Mouse (Mus musculus) NIH3T3 (cell line): ENCODE measurements around the gene Klk13.
A peak's percentile ranks its signal among the peaks of the same experiment; 100 is the strongest.
"Not testable (repeated sequence)": the region's sequence is repeated elsewhere in the genome, so short reads cannot be mapped to it uniquely, and the experiment has no call there.

ENCODE experiments used
- DNase-seq: peaks from one replicate; pipeline ENCODE4 v3.0.0-alpha.2; 2012; ENCODE audit warnings: low read depth

Klk13 gene

GRCm38 (mm10) chr7:43712267-43712666 lies at the start of gene Klk13:
Gene Klk13, plus strand, starts transcription at chr7:43712567.
- no peak for DNase-seq

DNA sequence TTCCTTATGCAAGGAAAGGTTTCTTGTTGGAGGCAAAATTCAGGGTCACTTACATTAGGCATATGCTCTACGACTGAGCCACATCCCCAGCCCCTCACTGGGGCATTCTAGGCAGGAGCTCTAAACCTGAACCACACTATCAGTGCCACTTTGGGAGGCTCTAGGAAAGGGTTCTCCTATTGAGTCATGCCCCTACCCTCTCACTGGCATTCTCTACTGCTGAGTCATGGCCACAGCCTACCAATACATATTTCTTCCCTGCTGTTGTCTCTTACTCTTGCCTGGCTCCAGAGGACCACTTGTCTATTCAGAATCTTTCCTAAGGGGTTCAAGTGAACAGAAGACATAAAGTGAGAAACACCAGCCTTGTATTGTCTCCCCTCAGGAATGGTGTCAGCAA lies 49.6 kb upstream of the Klk13 start:
- DNase-seq = peak; percentile 81

- DNase-seq = not testable (repeated sequence)
Observed at GRCm38 (mm10) chr7:43667221-43667620, 45.1 kb upstream of the Klk13 start.

GRCm38 (mm10) chr7:43668582-43668981 lies 43.8 kb upstream of the Klk13 start:
- peak; percentile 71 for DNase-seq

DNA sequence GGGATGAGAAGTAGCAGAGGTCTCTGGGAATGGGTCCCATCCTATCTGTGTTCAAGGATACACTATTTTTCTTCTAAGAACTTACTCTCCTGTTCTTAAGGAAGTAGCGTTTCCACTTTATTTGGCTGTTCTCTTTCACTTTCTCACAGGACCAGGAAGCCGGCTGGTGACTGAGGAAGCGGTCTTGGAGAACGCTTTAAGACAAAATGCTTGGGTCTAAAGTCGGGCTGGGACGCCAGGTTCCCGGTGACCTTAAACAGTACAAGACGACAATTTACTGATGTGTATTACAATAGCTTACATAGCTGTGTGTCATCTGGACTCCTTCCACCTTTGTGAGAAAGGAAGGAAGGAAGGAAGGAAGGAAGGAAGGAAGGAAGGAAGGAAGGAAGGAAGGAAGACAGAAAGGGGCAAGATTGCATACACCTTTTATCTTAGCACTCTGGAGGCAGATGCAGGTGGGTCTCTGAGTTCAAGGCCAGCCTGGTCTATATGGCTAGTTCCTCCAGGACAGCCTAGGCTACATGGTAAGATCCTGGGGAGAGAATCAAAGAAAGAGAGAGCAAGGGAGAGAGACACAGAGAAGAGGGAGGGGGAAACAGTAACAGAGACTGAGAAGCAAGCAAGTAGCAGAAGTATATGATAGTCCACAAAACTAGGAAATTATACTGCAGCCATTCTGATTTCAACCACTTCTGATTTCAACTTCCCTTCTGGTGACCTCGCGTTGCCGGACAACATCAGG lies 41.1 kb upstream of the Klk13 start:
- peak; percentile 12 for DNase-seq

- DNase-seq = peak; percentile 98
Observed at GRCm38 (mm10) chr7:43671809-43672580, 40.4 kb upstream of the Klk13 start, which contains the start of gene Ctu1. Gene Ctu1, plus strand, starts transcription at chr7:43672016.

- DNase-seq = peak; percentile 52
Observed at GRCm38 (mm10) chr7:43672581-43673260, 39.6 kb upstream of the Klk13 start.

DNA sequence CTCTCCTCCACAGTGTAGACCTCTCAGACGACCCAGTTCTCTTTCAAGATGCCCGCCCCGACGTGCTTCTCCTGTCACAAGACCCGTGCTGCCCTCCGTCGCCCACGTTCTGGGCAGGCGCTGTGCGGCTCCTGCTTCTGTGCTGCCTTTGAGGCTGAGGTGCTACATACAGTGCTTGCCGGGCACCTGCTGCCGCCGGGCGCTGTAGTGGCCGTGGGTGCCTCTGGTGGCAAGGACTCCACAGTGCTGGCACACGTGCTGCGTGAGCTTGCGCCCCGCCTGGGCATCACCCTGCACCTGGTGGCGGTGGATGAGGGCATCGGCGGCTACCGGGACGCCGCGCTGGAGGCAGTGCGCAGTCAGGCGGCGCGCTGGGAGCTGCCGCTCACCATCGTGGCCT lies 37.3 kb upstream of the Klk13 start:
- DNase-seq = no peak

DNA sequence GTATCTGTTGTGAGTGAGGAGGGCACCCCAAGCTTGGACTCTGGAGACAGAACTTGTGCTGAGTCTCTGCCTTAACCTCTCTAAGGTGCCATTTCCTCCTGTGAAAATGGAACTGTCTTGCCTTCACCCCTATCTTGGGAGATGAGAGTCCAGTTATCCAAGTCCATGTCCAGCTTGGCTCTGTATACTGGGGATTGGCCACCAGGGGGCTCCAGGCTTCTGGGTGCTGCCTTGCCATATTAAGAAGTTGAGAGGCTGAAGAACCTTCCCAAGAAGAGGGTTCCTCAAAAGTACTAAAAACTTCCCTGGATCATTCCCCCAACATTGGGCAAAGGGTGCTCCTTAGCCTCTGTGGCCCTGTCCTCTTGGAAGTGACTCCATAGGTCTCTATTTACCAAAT lies 33.9 kb upstream of the Klk13 start:
- DNase-seq = peak; percentile 76

- peak; percentile 92 for DNase-seq
Observed at GRCm38 (mm10) chr7:43680960-43681359, 31.4 kb upstream of the Klk13 start.

- peak; percentile 54 for DNase-seq
Observed at GRCm38 (mm10) chr7:43682511-43682910, 29.9 kb upstream of the Klk13 start.

DNA sequence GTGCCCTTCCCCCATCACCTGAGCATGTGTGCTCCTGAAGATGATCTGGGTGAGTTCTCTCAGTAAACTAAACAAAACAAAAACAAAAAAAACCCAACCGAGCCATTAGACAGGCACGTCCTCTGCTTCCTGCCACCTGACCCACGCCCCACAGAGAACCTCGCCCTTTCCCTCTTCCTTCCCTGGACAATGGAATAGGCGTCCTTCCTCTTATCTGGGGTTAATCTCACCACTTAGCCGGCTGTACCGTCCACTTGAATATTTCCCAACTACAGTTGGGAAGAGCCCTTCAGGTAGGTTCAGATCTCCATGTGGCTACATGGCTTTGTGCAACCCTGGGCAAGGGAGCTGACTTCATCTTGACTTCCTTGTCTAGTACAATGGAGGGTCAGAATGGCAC lies 27.3 kb upstream of the Klk13 start:
- DNase-seq = no peak

GRCm38 (mm10) chr7:43690118-43690517 lies 22.2 kb upstream of the Klk13 start, which contains the start of gene Klk14:
Gene Klk14, plus strand, starts transcription at chr7:43690418.
- no peak for DNase-seq

- DNase-seq = no peak
Observed at GRCm38 (mm10) chr7:43710031-43710430, 2.3 kb upstream of the Klk13 start.

- DNase-seq = no peak
Observed at GRCm38 (mm10) chr7:43712917-43713316, 550 bp downstream of the Klk13 start.

DNA sequence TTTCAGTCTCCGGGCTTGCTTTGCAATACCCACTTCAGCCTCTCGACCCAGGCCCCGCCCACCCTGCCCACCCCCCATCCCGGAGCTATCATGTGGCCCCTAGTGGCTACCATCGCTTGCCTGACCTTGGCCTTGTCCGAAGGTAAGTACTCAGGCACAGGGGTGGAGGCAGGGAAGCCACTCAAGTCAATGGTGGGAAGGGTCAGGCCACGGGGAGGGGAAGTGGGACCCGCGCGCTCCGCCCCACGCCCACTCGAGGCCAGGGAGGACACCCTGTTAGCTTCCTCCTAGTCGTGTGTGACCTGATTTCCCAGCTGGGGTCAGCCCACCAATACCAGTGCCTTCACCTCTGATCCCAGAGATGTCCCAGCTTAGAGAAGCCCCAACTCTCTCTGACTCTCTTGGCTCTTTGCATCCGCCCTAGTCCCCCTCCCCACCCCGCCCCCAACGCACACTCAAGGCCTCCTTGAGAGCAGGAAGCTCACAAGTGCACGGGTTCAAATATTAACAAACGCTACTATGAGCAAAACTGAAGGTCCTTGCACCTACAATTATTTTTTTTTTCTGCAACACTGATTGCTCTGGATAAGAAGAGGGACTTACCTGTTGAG lies 1.5 kb downstream of the Klk13 start:
- DNase-seq = no peak

DNA sequence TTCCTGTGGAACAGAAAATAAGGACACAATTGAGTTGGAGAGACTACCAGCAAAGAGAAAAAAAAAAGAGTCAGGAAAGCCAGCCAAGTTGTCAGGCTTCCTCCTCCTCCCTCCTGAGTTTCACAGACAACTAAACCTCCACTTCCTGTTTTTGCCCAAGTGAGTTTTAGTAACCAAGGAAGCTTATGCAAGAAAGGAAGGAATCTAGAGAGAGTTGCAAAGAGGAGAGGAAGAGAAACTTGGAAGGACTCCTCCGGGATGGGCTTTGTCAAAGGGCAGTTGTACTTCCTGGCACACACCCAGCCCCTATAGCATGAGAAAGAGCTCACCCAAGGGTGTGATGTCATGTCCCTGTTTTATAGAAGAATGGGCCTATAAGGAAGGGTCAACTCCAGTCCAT lies 35.4 kb downstream of the Klk13 start:
- peak; percentile 32 for DNase-seq

DNA sequence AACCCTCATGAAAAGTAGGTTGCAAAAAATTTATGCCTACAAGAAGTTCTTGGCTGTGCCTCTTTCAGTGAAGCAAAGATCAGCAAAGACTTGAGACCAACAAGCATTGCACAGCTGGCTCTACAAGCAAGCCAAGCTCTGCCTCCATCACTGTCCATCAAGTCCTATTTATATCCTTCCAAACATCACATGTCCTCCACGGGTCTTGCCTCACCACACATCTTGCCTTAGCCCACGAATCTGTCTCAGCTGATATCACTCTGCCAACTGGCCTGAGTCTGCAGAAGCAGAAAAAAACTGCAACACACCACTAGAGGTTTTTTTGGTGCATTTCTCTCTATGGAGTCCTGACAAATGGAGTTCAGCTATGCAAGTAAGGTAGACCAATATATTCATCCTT lies 40.4 kb downstream of the Klk13 start:
- DNase-seq = peak; percentile 57

- no peak for DNase-seq
Observed at GRCm38 (mm10) chr7:43766484-43766883, 54.1 kb downstream of the Klk13 start.

DNA sequence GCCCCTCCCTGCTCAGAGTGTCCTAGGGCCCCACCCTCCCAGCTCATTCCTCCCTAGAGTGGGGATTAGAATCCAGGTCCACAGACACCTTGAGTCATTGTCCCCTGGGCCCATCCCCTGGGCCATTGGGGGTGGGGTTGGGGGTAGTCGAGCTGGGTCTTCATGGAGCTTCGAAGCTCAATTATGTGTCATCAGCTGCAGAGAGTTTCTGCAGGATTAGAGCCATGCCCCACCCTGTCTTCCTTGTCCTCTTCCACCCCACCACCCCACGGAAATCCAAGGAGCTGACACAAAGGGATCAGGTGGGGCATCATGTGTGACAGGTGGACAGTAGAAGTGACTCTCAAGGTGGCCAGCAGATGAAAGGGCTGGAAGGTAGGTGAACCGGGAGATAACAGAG lies 56.2 kb downstream of the Klk13 start, which contains the start of gene Klk12:
Gene Klk12 (plus strand): TSS at position 301 of the 400 bp plus-strand sequence.
- no peak for DNase-seq

GRCm38 (mm10) chr7:43769636-43770035 lies 57.3 kb downstream of the Klk13 start:
- no peak for DNase-seq

GRCm38 (mm10) chr7:43770701-43771100 lies 58.3 kb downstream of the Klk13 start:
- no peak for DNase-seq
